Mouse (Mus musculus): Measurements from ENCODE around the gene Eif3m. TPM values are rescaled to one million over a fixed set of nuclear protein-coding genes. Genes with fewer than 3 reads are reported as not detected.

Eif3m gene
- total RNA-seq, 2 experiments from 2014 or later, result 134 to 136 TPM

DNA sequence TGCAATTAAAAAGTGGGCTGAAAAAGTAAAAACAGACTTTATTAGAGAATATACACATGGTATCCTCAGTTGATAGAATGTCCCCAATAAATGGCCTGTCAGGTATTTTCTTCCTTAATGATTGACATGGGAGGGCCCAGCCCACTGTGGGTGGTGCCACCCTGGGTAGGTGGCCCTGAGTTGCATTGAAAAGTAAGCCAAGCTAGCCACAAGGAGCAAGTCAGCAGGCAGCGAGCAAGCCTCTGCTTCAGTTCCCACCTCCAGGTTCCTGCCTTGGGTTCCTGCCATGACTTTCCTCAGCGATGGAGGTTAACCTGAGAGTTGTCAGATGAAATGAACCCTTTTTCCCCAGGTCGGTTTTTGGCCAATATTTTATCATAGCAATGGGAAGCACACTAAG, 922 bp upstream of the Eif3m start:
- DNase-seq (ENCODE audit: low spot score in 2 of 2), result no peak

DNA sequence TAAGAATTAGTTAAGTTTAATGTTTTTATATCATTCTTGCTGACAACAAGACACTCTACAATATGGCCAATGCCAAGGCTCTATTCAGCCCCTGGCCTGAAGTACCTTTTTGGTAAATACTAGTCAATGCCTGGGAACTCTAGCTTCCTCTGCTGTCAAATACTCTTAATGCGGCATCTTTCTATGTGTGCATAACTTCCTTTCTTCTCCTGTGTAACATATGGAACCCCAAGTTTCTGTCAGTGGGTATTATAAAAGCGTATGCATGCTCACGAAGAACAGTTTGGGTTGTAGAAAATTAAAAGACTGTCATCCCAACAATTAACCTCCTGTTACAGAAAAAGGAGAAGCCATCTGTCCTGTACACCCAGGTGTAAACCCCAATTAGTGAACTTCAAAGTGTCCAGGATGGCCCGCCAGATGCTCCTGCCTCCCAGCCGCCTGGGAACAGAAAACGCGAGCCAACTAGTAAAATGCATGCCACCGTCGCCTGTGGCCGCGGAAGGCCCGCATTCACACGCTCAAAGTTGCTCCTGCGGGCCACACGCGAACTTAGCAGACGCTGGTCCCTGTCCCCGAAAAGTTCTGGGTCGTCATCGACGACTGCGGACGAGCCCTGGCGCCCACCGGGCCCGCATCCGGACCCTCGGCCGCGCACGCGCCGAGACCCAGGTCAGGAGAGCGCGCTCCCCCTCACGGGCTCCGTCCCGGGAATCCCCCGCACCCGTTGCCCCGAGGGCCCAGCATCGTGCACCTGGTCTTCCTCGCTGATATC, 501 bp downstream of the Eif3m start:
- no peak for DNase-seq (ENCODE audit: low spot score in 2 of 2)

DNA sequence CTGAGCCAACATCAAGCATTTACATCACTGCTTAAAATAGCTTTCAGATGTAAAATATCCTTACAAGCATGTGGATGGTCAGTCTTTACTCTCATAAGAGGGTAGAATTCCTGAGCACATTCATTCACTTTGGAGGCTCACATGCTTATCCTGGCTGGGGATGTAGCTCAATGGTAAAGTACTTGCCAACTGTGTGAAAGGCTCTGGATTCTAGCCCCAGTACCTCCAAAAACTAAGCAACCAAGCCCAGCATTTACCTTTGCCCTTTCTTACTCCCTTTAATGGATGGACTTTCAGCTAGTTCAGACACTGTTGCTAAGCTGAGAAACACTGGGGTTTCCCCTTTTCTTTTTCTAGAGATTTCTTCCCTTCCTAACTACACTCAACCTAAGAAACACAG, 9.6 kb downstream of the Eif3m start:
- DNase-seq (ENCODE audit: low spot score in 2 of 2), result no peak

DNA sequence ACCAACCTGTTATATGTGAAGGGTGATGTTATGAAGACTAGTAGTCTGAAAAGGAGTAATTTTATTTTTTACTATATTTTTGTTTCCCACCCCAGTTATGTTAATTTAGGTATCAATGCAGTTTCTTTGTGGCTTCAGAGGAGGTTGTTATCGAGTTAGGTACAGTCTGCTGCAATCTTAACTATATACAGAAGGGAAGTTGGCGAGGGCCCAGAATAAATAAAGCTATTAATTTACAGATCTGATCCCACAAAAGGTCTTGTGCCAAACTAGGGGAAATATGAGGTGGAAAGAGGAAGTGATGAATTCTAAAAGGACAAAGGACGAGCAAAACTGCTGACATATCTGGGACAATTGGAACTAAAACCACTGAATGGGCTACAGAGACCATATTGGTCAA, 20.7 kb downstream of the Eif3m start:
- DNase-seq (ENCODE audit: low spot score in 2 of 2), result no peak

DNA sequence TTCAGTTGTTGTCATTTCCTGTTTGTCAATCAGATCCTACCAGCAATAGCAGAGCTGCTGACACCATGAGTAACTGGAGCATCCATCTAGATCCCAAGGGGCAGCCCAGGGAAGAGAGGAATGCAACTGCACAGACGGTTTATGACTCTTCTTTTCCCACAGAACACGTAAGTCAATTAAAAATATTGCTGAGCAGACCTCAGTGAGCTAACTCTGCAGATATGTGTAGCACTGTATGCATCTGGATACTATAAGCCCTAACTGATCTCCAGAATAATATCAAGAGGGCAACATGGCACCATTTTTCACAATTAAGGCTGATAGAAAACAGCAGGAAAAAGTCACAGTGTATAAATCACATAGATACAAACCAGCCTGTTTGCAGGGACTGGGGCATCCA, 22.4 kb downstream of the Eif3m start:
- no peak for DNase-seq (ENCODE audit: low spot score in 2 of 2)

DNA sequence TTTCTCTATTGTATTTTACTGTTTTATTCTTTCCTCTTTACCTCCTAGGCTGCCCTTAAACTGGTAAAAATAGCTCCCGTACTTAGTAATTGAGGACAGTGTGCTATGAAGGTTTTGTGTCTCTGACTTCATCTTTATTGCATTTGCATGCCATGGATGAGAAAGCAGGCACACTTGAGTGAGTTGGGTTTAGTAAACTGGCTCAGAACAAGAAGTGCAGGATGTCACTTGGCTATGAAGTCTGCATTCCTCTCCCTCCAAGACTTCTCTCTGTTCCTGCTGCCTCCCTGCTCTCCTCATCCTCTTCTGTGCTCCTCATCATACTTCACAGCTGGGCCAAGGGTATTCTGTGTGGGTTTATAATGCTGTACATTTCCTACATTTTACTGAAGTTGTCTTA, 27.9 kb downstream of the Eif3m start:
- DNase-seq (ENCODE audit: low spot score in 2 of 2), result no peak

DNA sequence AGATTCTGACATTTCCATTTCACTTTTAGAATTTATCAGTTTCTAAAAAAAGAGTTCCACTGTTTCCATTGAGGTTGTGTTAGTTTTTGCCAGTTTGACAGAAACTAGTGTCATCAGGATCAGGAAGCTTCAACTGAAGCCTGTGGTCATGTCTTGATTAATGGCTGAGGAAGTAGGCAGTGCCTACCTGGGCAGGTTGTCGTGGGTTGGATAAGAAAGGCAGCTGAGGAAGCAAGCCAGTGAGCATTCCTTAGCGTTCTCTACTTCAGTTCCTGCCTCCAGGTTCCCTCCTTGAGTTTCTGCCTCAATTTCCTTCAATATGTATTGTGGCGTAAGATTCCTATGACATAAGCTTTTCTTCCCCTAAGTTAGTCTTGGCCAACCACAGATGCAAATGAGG, 31.1 kb downstream of the Eif3m start:
- DNase-seq (ENCODE audit: low spot score in 2 of 2), result no peak

DNA sequence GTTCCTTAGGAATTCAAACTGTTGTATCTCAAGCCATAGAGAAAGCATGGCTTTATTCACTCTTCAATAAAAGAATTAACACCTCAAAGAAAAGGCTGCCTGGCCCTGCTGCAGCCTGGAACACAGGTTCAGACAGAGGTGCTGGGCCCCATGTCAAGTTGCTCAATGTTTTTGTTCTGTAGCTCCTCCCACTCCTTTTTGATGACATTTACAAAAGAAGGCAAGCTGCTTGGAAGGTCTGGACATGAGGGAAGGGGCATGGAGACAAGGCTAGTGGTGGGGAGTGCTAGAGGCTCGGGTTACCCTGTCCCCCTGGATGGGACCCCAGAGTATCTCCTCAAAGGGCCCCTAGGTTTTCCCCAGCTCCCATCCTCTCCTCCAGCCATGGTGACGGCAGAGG, 35.2 kb downstream of the Eif3m start:
- no peak for DNase-seq (ENCODE audit: low spot score in 2 of 2)

DNA sequence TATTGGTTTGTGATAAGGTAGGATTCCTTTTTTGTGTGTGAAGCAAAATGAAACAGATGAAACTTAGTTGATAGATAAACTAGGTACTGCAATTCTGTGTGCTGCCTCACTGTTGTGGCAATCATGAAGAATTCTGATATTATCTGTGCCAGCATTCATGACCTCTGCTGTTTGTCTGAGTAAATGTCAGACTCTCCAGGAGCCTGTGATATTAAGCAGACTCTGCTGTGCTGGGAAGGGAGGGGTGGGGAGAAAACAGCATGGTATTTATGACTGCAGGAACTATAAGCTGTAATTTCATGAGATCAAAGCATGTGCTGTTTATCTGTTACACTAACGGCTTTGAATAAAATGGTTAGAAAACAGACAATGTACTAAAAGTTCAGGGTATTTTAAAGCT, 52.4 kb downstream of the Eif3m start:
- DNase-seq (ENCODE audit: low spot score in 2 of 2), result no peak

Other genes starting within 250 kb of the Eif3m start
- 10 to 100 TPM; 27.6 to 28.5 TPM for gene Qser1, start 200.3 kb downstream of the Eif3m start, total RNA-seq (2021)
- gene Prrg4, start 167.2 kb downstream of the Eif3m start, total RNA-seq (2021), result 1 to 10 TPM in 1 of 2 experiments, under 1 TPM in 1; 0.78 to 1.6 TPM
- gene Ccdc73, start 149.3 kb downstream of the Eif3m start, total RNA-seq (2021), result 1 to 10 TPM; 3.1 to 4.1 TPM
- gene Gm11060, start 74.9 kb upstream of the Eif3m start, total RNA-seq (2021), result not detected
- under 1 TPM; 0.07 to 0.29 TPM for gene Wt1, start 109.4 kb upstream of the Eif3m start, total RNA-seq (2021)
- gene Them7, start 207.2 kb upstream of the Eif3m start, total RNA-seq (2021), result under 1 TPM in 1 of 2 experiments, not detected in 1; 0.39 TPM

Measured in gastrocnemius, postnatal 4 days (tissue).